Mouse (Mus musculus) mesoderm, embryonic 11.5 days (tissue): ENCODE data around the gene Rest.

Experiments
- DNase-seq: peaks from one replicate; pipeline ENCODE4 v3.0.0-alpha.2; 2012; ENCODE audit warnings: low read depth, low spot score

Gene Rest

DNA sequence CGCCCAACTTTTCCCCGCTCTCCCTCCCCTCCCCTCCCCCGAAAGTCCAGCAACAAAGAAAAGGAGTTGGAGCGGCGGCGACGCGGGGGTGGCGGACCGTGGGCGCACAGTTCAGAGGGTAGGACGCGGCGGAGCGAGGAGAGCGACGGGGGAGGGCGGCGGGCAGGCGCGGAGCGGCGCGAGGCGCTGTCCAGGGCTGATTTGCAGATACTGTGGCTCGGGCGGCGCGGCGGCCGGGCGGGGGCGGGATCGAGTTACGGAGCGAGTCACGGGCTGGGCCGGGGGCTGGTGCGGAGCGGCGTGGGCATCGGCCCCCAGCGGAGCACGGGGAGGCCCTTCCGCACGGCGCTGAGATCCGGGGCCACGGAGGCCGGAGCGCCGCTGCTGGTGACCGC lies 377 bp downstream of the Rest start:
- DNase-seq, result peak; percentile 70

DNA sequence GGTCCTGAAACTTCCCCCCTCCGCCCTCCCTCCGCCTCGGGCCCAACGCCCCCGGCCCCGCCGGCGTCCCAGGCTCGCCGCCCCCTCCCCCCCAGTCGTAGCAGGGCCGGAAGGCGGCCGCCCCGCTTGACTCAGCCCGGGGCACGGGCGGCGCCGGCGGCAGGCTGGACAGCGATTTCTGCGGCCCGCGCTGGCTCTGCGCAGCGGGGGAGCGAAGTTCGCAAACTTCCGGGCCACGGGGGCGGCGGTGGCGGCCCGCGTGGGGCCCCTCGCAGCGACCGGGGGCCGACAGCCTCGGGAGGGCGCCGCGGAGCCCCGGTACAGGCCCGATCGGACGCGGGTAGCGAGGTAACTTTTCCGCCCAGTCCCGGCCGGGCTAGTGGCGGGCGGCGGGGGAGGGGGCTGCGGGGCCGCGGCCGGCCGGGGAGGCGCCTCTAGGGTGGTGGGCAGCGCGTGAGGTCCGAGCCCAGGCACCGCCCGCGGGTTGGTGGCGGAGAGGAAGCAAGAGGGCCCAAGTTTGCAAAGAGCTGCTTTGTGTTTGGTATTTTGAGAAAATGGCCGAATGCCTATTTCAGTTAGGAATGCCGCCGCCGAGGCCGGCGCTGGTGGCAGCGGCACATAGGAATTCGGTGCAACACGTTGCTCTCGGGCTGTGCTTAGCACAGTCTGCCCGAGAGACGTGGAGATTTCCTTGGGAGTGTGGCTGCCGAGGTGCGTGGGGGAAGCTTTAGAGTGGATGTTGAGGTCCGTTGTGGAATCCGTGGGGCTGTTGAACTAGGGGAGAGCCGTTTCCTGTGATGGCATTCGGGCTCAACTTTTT lies 985 bp downstream of the Rest start:
- peak; percentile 72 for DNase-seq

DNA sequence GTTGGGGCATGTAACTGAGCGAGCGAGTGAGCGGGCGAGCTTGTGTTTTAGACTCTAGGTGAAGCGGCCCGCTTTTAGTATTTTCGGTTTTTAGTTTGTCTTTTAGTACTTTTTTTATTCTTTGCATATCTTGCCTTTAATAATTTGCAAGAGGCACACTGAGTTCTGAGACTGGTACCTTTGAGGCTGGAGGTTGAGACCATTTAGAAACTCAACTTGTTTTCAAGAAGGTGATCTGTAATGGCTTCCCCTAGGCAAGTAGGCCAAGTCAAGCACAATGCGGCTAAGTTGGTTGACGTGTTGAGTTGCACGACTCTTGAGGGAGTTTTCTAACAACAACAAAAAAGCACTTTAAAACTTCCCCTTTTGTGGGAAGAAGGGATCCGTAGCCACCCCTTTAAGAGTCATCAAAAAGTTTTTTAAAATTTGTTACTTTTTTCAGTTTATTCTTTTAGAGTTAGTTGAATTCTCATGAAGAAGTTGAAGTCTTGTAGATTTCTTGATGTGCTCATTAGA lies 1.7 kb downstream of the Rest start:
- peak; percentile 44 for DNase-seq

DNA sequence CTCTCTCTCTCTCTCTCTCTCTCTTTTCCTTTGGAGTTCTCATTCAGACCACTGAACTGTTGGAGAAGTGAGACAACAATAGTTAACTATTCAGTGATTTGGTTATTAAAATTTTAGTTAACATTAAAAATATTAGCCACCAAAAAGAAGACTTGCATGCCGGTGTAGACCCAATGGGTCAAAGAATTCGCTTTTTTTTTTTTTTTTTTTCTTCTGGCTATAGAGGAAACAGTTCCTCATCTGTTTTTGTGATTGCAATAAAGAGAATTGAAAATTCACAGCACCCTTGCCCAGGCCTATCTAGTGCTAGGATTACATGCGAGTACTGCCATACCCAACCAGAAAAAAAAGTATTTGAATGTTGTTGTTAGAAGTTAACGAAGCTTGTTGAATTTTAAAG lies 2.1 kb downstream of the Rest start:
- no peak for DNase-seq

DNA sequence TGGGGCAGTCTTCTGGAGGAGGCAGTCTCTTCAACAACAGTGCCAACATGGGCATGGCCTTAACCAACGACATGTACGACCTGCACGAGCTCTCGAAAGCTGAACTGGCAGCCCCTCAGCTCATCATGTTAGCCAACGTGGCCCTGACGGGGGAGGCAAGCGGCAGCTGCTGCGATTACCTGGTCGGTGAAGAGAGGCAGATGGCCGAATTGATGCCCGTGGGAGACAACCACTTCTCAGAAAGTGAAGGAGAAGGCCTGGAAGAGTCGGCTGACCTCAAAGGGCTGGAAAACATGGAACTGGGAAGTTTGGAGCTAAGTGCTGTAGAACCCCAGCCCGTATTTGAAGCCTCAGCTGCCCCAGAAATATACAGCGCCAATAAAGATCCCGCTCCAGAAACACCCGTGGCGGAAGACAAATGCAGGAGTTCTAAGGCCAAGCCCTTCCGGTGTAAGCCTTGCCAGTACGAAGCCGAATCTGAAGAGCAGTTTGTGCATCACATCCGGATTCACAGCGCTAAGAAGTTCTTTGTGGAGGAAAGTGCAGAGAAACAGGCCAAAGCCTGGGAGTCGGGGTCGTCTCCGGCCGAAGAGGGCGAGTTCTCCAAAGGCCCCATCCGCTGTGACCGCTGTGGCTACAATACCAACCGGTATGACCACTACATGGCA lies 2.8 kb downstream of the Rest start:
- DNase-seq, result no peak

DNA sequence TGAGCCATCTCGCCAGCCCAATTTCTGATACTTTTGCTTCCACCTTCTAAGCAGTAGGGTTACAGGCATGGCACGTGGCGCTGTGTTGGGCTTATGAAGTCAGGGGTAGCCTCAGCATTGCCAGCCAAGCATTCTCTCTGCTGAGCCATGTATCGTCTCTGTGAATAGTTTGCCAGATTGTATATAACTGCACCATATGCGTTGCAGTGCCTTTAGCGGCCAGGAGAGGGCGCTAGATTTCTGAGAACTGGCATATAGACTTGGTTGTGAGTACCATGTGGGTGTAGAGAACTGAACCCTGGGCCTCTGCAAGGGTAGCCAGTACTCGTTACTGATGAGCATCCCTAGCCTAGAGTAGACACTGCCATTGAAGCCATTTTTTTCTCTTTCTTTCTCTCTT lies 4.1 kb downstream of the Rest start:
- DNase-seq, result peak; percentile 29

DNA sequence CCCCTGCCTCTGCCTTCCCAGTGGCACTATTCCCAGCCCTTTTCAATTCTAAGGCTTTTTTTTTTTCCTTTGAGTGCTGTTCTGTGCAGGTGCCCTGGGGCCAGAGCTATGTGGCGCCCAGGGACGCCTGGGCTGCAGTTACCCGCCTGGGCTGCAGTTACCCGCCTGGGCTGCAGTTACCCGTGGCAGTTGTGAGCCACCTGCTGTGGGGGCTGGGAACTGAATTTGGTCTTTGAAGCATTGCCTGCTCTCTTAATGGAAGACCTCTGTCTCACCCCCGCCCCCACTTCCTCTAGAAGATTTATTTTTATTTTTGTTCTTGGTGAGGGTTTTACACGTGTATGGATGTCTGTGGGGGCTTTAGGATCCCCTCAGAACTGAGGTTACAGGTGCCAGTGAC lies 7.9 kb downstream of the Rest start:
- DNase-seq, result no peak

DNA sequence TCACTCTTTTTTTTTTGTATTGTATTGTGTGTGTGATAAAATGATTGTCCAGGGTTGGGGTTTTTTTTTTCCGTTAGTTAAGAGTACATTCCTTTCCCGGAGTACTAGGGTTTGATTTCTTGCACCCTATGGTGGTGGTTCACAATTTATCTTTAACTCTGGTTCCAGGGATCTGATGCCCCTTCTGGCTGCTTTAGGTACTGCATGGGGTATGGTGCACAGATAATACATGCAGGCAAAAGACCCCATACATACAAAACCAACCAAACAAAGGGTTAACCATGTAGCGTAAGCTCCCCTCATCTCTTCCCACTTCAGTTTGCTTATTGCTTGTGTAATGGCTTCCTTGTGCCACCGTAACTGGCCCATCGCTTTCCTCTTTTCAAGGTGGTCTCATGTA lies 10.7 kb downstream of the Rest start:
- DNase-seq, result peak; percentile 50

DNA sequence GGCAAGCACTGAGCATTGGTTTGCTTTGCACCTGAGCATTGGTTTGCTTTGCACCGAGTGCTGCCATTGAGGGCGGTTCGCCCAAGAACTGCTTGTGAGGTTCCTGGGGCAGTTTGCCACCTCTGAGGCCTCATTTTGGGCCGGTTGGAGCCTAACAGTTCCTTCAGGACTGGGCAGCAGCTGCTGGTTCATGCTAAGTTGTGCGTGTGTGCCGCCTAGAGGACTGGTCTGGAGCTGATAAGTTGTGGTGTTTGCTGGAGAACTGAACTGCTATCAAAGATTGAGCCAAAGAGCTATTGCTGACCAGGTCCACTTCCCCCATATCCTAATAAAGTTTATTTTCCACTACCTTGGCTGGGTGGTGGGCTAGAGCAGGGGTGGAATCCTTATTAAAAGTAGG lies 11.9 kb downstream of the Rest start:
- no peak for DNase-seq

DNA sequence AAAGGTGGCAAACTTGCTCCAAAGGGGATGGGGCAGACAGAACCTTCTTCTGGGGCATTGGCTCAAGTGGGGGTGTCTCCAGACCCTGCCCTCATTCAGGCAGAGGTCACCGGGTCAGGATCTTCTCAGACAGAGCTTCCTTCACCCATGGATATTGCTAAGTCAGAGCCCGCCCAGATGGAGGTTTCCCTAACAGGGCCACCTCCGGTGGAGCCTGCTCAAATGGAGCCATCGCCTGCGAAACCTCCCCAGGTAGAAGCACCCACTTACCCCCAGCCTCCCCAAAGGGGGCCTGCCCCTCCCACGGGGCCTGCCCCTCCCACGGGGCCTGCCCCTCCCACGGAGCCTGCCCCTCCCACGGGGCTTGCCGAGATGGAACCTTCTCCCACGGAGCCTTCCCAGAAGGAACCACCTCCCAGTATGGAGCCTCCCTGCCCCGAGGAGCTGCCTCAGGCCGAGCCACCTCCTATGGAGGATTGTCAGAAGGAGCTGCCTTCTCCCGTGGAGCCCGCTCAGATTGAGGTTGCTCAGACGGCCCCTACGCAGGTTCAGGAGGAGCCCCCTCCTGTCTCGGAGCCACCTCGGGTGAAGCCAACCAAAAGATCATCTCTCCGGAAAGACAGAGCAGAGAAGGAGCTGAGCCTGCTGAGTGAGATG lies 16.4 kb downstream of the Rest start:
- no peak for DNase-seq

DNA sequence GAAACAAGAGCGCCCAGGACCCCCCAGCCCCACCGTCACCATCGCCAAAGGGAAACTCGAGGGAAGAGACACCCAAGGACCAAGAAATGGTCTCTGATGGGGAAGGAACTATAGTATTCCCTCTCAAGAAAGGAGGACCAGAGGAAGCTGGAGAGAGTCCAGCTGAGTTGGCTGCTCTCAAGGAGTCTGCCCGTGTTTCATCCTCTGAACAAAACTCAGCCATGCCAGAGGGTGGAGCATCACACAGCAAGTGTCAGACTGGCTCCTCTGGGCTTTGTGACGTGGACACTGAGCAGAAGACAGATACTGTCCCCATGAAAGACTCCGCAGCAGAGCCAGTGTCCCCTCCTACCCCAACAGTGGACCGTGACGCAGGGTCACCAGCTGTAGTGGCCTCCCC lies 17.0 kb downstream of the Rest start:
- no peak for DNase-seq

DNA sequence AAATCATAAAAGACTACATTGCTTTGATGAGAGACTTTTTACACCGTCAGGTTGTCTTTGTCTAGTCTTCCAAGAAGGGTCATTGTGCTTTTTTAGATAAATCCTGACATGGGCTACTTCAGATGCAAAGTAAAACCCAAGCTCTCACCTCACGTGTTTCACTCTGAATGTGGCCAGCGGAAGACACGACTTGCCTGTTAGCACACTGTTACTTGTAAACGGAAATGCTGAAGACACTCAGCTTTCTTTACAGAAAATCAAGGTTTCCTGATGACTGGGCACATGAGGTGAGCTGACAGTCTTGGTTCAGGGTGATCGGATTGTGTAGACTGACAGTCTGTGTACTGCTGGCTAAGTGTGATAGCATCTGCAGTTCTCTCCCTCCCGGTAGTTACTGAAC lies 20.4 kb downstream of the Rest start:
- no peak for DNase-seq

DNA sequence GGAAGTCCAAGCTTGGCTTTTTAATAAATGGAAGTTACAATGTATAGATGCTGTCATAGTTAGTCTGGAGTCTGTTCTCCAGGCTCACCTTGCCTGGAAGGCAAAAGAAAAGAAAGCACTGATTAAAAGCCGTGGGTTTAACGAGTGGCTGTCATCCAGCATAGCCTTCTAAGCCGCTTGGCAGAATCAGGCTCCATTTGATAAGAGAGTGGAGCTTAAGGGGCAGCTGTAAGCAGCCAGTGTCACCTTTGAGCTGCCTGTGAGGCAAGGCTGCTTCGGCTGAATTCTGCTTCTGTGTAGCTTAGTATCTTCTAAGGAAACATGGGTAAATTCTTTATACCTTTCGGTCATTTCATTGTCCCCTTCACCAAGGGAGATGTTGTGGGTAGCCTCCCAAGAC lies 21.6 kb downstream of the Rest start:
- no peak for DNase-seq

DNA sequence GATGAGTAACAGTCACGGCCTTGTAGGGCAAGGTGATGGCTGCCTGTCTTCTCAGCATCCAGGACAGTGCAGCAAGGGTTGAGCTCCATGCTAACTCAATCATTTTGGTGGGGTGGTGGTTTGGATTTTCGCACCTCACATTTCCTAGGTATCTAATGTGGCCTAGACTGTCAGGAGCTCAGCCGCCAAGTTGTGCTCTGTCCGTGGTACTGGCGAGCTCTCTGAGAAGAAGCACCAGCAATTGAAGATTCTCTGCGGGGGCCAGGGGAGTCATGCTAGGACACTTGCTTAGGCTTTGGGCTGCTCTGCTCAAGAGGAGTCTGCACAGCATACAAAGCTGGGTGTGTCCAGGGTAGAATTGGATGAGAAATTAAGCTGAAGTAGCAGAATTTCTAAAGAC lies 22.6 kb downstream of the Rest start:
- DNase-seq, result no peak

DNA sequence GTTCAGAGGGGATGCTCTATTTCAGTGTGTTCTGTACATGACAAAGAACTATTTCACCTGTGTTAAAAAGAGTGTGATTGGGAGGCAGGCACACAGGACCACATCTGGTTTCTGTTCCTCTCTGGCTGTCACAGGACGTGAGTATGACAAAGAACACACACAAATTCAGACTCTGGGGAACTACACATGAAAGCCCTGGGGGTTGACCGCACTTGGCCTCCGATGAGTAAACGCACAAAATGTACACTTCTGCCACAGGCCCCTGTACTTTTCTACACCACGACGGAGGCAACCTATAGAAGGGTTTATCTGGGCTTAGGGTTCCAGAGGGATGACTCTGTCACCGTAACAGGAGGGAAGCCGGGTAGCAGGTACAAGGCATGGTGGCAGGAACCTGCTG lies 24.4 kb downstream of the Rest start:
- DNase-seq, result no peak

DNA sequence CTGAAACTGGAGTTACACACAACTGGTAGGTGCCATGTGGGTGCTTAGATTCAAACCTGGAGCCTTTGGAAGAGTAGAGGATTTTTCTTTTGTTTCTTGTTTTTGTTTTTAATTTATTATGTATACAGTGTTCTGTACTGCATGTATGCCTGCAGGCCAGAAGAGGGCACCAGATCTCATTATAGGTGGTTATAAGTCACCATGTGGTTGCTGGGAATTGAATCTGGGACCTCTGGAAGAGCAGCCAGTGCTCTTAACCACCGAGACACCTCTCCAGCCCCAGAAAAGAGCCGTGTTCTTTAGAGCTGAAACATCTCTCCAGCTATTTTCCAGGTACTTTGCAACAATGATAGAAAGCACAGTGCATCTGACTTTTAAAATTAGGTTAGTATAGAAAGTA lies 25.3 kb downstream of the Rest start:
- no peak for DNase-seq

DNA sequence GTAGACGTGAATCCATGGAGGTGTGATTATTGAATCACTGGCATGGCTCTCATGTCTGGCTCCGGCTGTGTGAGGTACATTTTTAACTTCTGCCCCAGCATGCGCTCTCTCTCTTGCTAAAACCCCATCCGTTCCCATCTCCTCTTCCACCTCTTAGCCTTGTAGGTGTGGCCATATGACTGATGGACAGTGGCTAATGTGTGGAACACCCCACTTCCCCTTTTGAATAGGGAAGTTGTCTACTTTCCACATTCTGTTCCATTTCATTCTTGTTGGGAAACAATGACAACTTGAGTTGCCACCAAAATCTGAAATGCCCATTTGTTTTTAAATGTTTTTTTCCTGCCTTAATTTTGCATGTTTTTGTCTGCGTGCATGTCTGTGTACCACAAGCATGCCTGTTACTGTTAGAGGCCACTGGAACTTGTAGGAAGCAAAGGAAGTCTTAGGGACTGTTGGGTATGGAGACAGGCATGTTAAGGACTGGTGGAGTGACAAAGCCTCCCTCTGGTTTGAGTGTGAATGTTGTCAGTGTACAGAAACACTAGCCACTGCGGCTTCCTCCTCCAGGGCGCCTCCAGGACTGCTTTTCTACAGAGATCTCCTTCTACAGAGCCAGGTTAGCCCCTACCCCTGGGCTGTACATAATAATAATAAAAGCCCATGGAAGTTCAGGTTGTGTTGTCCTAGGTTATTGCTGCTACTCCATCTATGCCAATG lies 27.7 kb downstream of the Rest start:
- no peak for DNase-seq

DNA sequence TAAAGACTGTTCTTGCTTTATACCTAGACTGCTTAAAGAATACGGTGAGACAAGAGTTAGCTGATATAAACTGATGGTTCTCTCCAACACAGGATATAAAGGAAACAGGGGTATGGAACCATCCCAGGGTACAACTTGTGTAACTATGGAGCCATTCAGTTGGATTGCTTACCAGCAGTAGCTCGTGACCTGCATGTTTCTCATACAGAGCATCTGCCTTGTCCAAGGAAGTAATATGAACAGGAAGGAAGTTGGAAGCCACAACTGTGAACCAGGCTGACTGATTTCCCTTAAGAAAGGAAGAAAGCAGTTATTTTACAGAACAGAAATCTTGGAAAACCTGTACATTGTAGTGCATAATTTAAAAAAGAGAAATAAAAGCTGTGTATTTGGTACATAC lies 34.2 kb downstream of the Rest start:
- no peak for DNase-seq

DNA sequence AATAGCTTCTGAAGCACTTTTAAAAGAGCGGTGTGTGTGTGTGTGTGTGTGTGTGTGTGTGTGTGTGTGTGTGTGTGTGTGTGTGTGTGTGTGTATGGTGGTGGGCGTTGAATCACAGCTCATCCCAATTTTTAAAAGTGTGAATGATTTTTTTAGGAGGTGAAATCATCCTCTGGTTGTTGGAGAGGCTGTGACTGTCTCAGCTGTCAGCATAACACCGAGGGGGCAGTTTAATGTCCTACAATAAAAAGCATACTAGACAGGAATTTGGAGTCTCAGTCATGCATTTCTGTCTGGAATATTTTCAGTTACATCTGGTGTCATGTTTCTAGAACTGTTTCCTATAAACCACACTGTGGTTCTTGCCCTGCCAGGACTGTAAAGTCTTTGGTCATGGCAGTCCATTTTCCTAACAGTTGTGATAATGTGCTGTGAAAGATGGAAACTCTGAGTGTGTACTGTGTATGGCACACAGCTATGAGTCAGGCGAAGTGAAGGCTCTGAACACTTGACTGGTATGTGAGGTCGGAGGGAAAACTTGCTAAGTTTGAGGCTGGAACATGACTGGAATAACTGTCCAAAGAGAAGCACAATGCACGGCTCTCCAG lies 36.1 kb downstream of the Rest start:
- no peak for DNase-seq

DNA sequence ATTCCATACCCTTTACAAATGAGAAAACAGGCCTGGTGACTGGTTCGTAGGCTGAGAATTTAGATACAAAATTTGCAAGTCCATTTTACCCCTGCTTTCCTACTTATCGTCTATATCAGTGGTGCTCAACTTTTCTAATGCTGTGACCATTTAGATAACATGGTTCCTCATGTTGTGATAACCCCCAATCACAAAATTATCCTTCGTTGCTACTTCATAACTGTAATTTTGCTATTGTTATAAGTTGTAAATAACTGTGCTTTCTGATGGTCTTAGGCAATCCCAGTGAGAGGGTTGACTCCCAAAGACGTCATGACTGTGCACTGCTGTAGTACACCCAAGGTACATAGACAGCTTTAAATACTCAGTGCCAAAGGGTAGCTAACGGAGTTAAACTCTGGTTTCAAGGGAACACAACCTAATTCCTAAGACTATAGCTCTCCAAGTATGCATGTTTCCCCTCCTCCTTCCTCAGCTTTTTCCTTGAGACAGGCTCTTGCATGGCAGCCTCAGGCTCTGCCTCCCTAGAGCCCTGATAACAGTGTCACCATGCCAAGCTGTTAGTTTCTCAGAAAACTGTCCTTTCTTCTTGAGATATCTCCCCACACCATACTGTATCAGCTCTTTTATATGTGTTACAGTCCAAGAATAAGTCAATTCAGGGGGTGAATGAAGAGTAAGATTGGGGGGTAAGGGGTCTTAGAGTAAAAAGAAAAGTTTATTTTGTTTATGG lies 42.7 kb downstream of the Rest start:
- no peak for DNase-seq
